Mouse (Mus musculus): ENCODE results near the gene Lrch1.

The Lrch1 gene

GRCm38 (mm10) chr14:74884920-74885319, 62.8 kb downstream of the Lrch1 start:
- no peak for DNase-seq

GRCm38 (mm10) chr14:74884024-74884680, 63.5 kb downstream of the Lrch1 start:
- DNase-seq = peak; percentile 82 to 85

GRCm38 (mm10) chr14:74883204-74883603, 64.5 kb downstream of the Lrch1 start:
- DNase-seq = peak in 1 of 2 experiments; percentile 48

- DNase-seq = peak; percentile 59 to 71
Observed at GRCm38 (mm10) chr14:74882754-74883153, 64.9 kb downstream of the Lrch1 start.

- DNase-seq = no peak
Observed at GRCm38 (mm10) chr14:74880868-74881267, 66.8 kb downstream of the Lrch1 start.

- DNase-seq = no peak
Observed at GRCm38 (mm10) chr14:74879480-74879879, 68.2 kb downstream of the Lrch1 start.

- peak; percentile 26 to 45 for DNase-seq
Observed at GRCm38 (mm10) chr14:74877287-74877686, 70.4 kb downstream of the Lrch1 start.

GRCm38 (mm10) chr14:74871220-74871619, 76.5 kb downstream of the Lrch1 start:
- DNase-seq = peak; percentile 42 to 67

GRCm38 (mm10) chr14:74868902-74869230, 78.8 kb downstream of the Lrch1 start:
- no peak for DNase-seq

- no peak for DNase-seq
Observed at GRCm38 (mm10) chr14:74868188-74868901, 79.3 kb downstream of the Lrch1 start.

- DNase-seq = peak; percentile 23 to 46
Observed at GRCm38 (mm10) chr14:74867076-74868042, 80.3 kb downstream of the Lrch1 start.

GRCm38 (mm10) chr14:74865738-74866137, 81.9 kb downstream of the Lrch1 start:
- DNase-seq = no peak

- no peak for DNase-seq
Observed at GRCm38 (mm10) chr14:74864805-74865483, 82.7 kb downstream of the Lrch1 start.

- DNase-seq = no peak
Observed at GRCm38 (mm10) chr14:74861456-74861855, 86.2 kb downstream of the Lrch1 start.

- DNase-seq = no peak
Observed at GRCm38 (mm10) chr14:74859154-74859553, 88.5 kb downstream of the Lrch1 start.

GRCm38 (mm10) chr14:74855429-74855828, 92.2 kb downstream of the Lrch1 start:
- no peak for DNase-seq

GRCm38 (mm10) chr14:74853759-74854100, 93.9 kb downstream of the Lrch1 start:
- no peak for DNase-seq

GRCm38 (mm10) chr14:74852965-74853758, 94.5 kb downstream of the Lrch1 start:
- DNase-seq = peak; percentile 56 to 70

- no peak for DNase-seq
Observed at GRCm38 (mm10) chr14:74851866-74852265, 95.8 kb downstream of the Lrch1 start.

GRCm38 (mm10) chr14:74849020-74849419, 98.7 kb downstream of the Lrch1 start:
- DNase-seq = peak in 1 of 2 experiments; percentile 24

- DNase-seq = no peak
Observed at GRCm38 (mm10) chr14:74848224-74848623, 99.5 kb downstream of the Lrch1 start.

Data from kidney, postnatal 4 days (tissue).